Mouse (Mus musculus): ENCODE results near the gene Cartpt. TPM values are rescaled to one million over a fixed set of nuclear protein-coding genes. Genes with fewer than 3 reads are reported as not detected.

Cartpt gene
- 1.4 and 3.6 TPM in 2 replicates for polyA plus RNA-seq (2012; rRNA removed)

DNA sequence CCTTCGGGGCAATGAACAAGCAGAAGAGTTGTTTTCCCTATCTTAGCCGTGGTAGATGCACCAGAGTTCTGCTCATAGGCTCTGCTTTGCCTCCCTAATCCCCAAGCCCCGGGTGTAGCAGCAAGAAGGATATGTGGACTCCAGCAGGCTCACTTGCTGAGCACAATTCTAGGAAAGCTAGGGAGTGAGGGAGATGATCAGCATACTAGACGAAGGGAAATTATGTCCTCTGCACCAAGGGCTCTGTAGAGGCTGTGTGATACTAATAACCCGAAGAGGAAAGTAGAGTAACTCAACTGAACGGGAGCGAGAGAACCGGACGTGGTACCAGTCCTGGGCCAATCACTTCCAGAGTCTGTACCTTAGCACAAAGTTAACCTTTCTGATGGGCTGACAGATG is at the start of gene Cartpt:
Gene Cartpt, minus strand, starts transcription at position 127 of the 400 bp plus-strand sequence.

Other genes starting within 250 kb of the Cartpt start
- 16.2 and 16.8 TPM in 2 replicates for gene Mccc2, start 114.5 kb upstream of the Cartpt start, polyA plus RNA-seq (2012; rRNA removed)
- gene Bdp1, start 203.0 kb upstream of the Cartpt start, polyA plus RNA-seq (2012; rRNA removed) = 1.3 and 2.4 TPM in 2 replicates
- 9.3 and 15.4 TPM in 2 replicates for gene Serf1, start 206.9 kb upstream of the Cartpt start, polyA plus RNA-seq (2012; rRNA removed)
- 5.7 and 8.4 TPM in 2 replicates for gene Smn1, start 223.8 kb upstream of the Cartpt start, polyA plus RNA-seq (2012; rRNA removed)

Measured in colon, adult 2 months (tissue).